Mouse (Mus musculus) Muller cell, postnatal 12 days (primary cell): ENCODE measurements at regions not wholly inside any gene's neighbourhood (a gene's known extent, or its start where the extent isn't known, plus 50 kb on each side); places are given as distances from the start of the nearest gene placed in this dataset.

ENCODE experiments used
- DNase-seq: peaks from one replicate; pipeline ENCODE4 v3.0.0-alpha.2; 2015; ENCODE audit errors: inconsistent ontology term

GRCm38 (mm10) chr8:101697948-101698347 lies 1087.5 kb downstream of the Cdh11 start:
- DNase-seq = no peak

DNA sequence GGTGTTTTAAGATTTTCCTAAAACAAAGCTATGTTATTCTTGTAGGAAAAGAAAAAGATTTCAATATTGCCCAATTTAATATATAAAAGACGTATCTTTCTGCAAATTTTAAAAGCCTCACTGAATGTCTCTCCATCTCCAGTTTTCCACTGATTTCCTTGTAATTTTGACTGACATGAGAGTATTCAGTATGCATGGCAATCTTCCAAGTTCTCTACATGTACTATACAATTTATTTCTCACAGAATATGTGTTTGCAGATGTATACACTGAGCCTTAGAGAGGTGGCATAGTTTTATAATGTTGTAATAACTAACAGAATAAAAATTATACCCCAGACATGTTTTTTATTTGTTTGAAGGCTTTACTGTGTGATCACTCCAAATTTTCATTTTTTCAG lies 1094.5 kb downstream of the Cdh11 start:
- no peak for DNase-seq

GRCm38 (mm10) chr8:101668921-101669320 lies 1116.5 kb downstream of the Cdh11 start:
- no peak for DNase-seq

DNA sequence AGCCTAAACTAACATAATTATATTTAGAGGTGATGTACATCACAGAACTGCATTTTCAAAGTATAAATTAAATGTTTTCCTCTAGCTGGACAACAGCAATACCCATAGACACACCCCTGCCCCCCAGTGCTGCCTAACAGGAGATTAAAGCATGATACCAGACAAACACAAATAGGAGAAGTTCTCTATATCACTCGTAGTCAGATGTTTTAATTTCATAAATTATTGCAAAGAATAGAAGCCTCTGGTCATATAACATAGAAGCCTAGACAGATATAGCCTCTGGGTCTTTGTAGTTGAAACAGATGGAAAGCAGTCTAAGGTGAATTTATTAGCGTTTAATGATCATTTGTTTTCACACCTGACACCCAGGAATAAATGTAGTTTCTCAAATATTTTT lies 1122.6 kb downstream of the Cdh11 start:
- no peak for DNase-seq

- no peak for DNase-seq
Measured at GRCm38 (mm10) chr8:101655292-101655691, 1130.2 kb downstream of the Cdh11 start.

- peak; percentile 16 for DNase-seq
Measured at GRCm38 (mm10) chr8:101628816-101629215, 1156.6 kb downstream of the Cdh11 start.

GRCm38 (mm10) chr8:101621941-101622340 lies 1163.5 kb downstream of the Cdh11 start:
- peak; percentile 11 for DNase-seq

DNA sequence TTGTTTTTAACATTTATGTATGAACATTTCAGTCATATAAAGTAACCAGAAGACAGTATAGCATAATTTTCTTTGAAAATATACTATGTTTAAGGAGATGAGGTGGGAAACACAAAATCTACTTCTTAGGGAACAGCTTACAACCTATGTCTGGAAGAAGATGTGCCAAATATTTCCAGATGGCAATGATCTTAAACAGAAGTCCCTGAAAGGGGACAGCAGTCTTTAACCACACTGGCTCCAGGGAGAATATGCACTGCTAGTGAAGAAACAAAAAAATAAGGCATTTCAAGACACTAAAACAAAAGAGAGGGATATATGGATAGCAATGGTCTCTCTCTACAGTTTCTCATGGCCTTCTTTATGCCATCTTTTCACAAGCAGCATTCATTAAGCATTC lies 1194.3 kb downstream of the Cdh11 start:
- DNase-seq = no peak

DNA sequence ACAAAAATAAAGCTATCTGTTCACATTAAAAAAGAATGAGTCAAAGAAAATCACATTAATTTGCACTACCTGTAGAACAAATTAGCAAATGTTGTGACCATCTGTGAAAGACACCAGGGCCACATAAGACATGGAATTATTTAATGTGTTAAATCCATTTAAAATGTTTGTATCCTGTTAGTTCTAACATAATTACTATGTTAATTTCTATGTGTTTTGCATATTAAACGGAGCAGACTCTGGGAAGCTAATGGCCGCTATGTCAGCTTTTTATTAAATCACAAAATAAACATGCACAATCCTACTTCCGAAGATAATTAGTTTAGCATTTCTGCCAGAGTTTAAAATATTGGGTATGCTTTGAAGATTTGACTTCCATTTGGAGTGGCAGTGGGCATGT lies 1194.8 kb downstream of the Cdh11 start:
- DNase-seq = no peak

GRCm38 (mm10) chr8:101564447-101564846 lies 1221.0 kb downstream of the Cdh11 start:
- DNase-seq = peak; percentile 36

DNA sequence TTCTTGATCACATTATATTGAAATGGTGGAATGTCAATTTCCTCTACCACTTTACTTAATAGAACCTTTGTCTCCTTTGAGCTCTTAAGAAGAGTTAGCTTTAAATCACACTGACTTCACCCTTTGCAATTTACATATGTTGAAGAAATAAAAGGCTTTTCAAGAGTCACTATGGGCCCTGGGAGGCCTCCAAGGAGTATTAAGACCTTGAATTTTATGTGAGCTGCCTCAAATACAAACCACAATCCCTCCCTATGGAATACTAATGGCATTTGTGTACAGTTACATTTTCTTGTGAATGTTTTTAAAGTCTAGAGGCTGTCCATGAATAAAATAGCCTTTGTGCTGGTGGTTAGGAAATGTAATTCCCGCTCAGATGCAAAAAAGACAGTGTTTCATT lies 1262.7 kb downstream of the Cdh11 start:
- DNase-seq = no peak

DNA sequence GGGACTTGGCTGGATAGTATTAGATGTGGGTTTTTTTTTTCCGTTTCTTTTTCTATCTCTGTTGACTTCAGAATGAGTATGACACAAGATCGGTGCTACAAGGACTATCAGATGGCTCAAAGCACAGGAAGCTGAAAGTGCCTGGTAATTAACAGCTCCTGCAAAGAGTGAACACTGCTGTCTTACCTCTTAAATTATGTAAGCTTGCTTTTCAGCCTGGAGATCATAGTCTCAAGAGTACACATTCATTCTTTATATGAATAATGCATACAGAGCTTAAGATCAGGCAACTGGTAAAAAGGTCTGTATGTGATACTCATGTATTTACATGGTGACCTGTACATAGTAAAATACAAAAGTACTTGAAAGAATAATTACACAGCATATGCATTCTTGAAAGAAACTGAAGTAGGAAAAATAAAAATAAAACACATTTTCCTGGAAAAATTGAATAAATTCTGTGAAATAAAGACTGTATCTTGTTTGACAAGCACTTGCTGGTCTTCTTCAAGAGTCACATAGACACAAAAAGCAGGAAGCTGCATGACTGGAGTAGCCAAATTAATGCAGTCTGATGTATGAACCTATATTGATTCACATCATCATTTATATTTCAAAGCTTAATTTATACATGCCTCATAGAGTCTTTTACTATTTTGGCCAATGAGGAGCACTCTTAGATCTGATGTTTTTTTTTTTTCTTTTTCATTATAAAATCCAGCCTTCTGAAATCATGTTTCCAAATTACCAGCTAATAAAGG lies 1306.7 kb downstream of the Cdh11 start:
- no peak for DNase-seq

DNA sequence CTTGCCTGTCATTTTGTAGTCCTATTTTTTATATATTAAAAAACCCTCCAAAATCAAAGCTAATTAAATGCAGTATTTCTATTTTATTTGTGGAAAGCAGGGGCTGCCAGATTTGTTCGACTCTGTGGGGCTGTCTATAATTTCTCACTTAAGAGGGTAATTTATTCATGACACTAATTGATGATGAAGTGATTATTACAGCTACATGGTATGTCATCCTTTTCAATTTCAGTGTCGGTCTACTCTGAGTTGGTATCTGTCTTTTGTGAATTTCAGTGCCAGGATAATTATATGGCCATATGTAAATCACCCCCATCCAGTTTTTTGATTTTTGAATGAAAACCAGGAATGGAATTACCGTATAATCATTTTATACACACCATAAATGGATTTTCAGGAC lies 1319.1 kb downstream of the Cdh11 start:
- DNase-seq = no peak

DNA sequence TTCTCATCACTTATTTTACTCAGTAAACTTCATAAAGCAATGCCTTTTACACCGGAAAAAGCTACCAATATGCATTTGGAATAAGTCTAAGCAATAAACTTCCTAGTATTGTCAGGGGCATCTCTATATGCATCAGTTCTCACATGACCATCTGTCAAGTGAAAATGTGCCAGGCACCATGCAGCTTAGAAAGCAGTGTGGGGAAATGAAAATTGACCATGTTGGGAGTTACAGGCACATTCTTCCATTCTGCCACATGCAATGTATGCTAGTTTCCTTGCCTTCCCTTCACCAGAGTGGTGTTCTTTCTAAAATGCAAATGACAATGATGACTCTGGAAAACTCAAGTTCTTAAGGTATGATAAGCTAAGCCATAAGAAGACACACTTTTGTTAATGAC lies 1322.9 kb downstream of the Cdh11 start:
- DNase-seq = no peak

GRCm38 (mm10) chr8:101444730-101445129 lies 1340.7 kb downstream of the Cdh11 start:
- no peak for DNase-seq

DNA sequence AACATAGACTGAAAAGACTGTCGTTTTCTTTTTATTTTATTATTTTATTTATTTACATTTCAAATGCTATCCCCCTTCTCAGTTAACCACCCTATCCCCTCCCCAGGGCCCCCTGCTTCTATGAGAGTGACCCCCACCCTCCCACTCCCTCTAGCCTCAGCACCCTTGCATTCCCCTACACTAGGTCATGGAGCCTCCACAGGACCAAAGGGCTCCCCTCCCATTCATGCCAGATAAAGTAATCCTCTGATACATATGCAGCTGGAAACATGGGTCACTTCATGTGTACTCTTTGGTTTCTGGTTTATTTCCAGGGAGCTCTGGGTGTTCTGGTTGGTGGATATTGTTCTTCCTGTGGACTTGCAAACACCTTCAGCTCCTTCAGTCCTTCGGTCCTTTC lies 1342.9 kb downstream of the Cdh11 start:
- DNase-seq = no peak

DNA sequence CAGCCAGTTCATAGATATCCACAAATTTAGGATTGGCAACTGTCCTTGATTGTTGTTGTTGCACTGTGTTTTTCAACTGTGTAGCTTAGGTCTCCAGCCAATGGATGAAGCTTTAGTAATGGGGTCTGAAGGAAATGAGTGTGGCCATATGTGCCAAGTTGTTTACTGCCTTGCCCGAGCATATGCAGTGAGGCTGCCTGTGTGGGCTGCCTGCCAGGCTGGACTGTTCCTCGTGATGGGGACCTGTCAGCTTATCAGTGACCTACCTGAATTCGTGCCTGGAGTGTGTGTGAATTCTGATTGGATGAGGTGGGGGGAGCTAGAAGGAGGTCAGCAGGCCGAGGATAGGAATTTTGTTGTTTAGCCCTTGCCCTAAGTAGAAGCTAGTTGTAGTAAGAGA lies 1349.8 kb downstream of the Cdh11 start:
- DNase-seq = no peak
